Mouse (Mus musculus): ENCODE data around the gene Nob1. TPM values are rescaled to one million over a fixed set of nuclear protein-coding genes. Genes with fewer than 3 reads are reported as not detected.

The Nob1 gene
- total and polyA plus RNA-seq, 2 experiments from 2014 or later = 26.1 to 35.6 TPM

- no peak overlapping the region for H3K4me3 ChIP-seq (ENCODE audit: low read depth, low read length)
- no peak overlapping the region for H3K4me2 ChIP-seq (ENCODE audit: low read depth, low read length)
- no peaks in the 10 kb centered on the region for H3K36me3 ChIP-seq (replicated peaks; ENCODE audit: control insufficient read depth, insufficient read depth, low read length)
- H3K9ac ChIP-seq (replicated peaks; ENCODE audit: low read depth, low read length) = no peak overlapping the region
- H3K4me1 ChIP-seq (ENCODE audit: control insufficient read depth, insufficient read depth) = no peaks in the 10 kb centered on the region
- no peak overlapping the region for H3K27ac ChIP-seq (ENCODE audit: low read depth)
- no peak for TF ChIP-seq CTCF (IDR thresholded peaks at IDR 0.05; ENCODE audit: low read depth)
- TF ChIP-seq EP300 (IDR thresholded peaks at IDR 0.05; ENCODE audit: low read depth) = no peak
- H3K27me3 ChIP-seq (ENCODE audit: control insufficient read depth, insufficient read depth, low read length) = no peaks in the 10 kb centered on the region
- DNase-seq (ENCODE audit: low spot score) (no peak), ATAC-seq (ENCODE audit: insufficient read depth, low read depth) (no peak)
- no peaks in the 10 kb centered on the region for H3K9me3 ChIP-seq (replicated peaks; ENCODE audit: control insufficient read depth, low read length)
These were observed 29.5 kb downstream of the Nob1 start for GRCm38 (mm10) chr8:107395397-107395796.

GRCm38 (mm10) chr8:107391136-107391516, 33.7 kb downstream of the Nob1 start:
- no peaks in the 10 kb centered on the region for H3K9me3 ChIP-seq (replicated peaks; ENCODE audit: control insufficient read depth, low read length)
- no peaks in the 10 kb centered on the region for H3K27me3 ChIP-seq (ENCODE audit: control insufficient read depth, insufficient read depth, low read length)
- ATAC-seq (ENCODE audit: insufficient read depth, low read depth) = no peak

GRCm38 (mm10) chr8:107390476-107391135, 34.2 kb downstream of the Nob1 start:
- Histone ChIP-seq H3K4me2 (ENCODE audit: low read depth, low read length) (no peak overlapping the region), H3K4me1 (ENCODE audit: control insufficient read depth, insufficient read depth) (peaks cover 25% of the 10 kb centered on the region), H3K9me3 (replicated peaks; ENCODE audit: control insufficient read depth, low read length) (no peaks in the 10 kb centered on the region), H3K27ac (ENCODE audit: low read depth) (no peak overlapping the region), H3K9ac (replicated peaks; ENCODE audit: low read depth, low read length) (no peak overlapping the region), H3K4me3 (ENCODE audit: low read depth, low read length) (no peak overlapping the region), H3K27me3 (ENCODE audit: control insufficient read depth, insufficient read depth, low read length) (no peaks in the 10 kb centered on the region), H3K36me3 (replicated peaks; ENCODE audit: control insufficient read depth, insufficient read depth, low read length) (no peaks in the 10 kb centered on the region)
- WGBS = 91% methylated on average over 16 of the region's 16 CpGs
- ATAC-seq (ENCODE audit: insufficient read depth, low read depth) = no peak
- DNase-seq (ENCODE audit: low spot score) = no peak
- TF ChIP-seq CTCF (IDR thresholded peaks at IDR 0.05; ENCODE audit: low read depth) (no peak), EP300 (IDR thresholded peaks at IDR 0.05; ENCODE audit: low read depth) (no peak)

More at GRCm38 (mm10) chr8:107391136-107391516, 33.7 kb downstream of the Nob1 start:
- no peak for DNase-seq (ENCODE audit: low spot score)
- TF ChIP-seq CTCF (IDR thresholded peaks at IDR 0.05; ENCODE audit: low read depth) = no peak
- Histone ChIP-seq H3K4me1 (ENCODE audit: control insufficient read depth, insufficient read depth) (peaks cover 22% of the 10 kb centered on the region), H3K4me2 (ENCODE audit: low read depth, low read length) (no peak overlapping the region), H3K9ac (replicated peaks; ENCODE audit: low read depth, low read length) (no peak overlapping the region), H3K27ac (ENCODE audit: low read depth) (no peak overlapping the region), H3K36me3 (replicated peaks; ENCODE audit: control insufficient read depth, insufficient read depth, low read length) (no peaks in the 10 kb centered on the region), H3K4me3 (ENCODE audit: low read depth, low read length) (no peak overlapping the region)
- WGBS = 53% methylated on average over 4 of the region's 4 CpGs

GRCm38 (mm10) chr8:107389557-107389956, 35.3 kb downstream of the Nob1 start:
- no peak for ATAC-seq (ENCODE audit: insufficient read depth, low read depth)
- Histone ChIP-seq H3K27me3 (ENCODE audit: control insufficient read depth, insufficient read depth, low read length) (no peaks in the 10 kb centered on the region), H3K4me1 (ENCODE audit: control insufficient read depth, insufficient read depth) (peaks cover 34% of the 10 kb centered on the region), H3K4me2 (ENCODE audit: low read depth, low read length) (no peak overlapping the region), H3K27ac (ENCODE audit: low read depth) (no peak overlapping the region), H3K9ac (replicated peaks; ENCODE audit: low read depth, low read length) (no peak overlapping the region), H3K4me3 (ENCODE audit: low read depth, low read length) (no peak overlapping the region), H3K9me3 (replicated peaks; ENCODE audit: control insufficient read depth, low read length) (no peaks in the 10 kb centered on the region), H3K36me3 (replicated peaks; ENCODE audit: control insufficient read depth, insufficient read depth, low read length) (no peaks in the 10 kb centered on the region)
- WGBS = 27% methylated on average over 8 of the region's 8 CpGs
- peak; percentile 81 for DNase-seq (ENCODE audit: low spot score)
- TF ChIP-seq CTCF (IDR thresholded peaks at IDR 0.05; ENCODE audit: low read depth) = no peak
- no peak for TF ChIP-seq EP300 (IDR thresholded peaks at IDR 0.05; ENCODE audit: low read depth)

- Histone ChIP-seq H3K27ac (ENCODE audit: low read depth) (no peak overlapping the region), H3K4me1 (ENCODE audit: control insufficient read depth, insufficient read depth) (peaks cover 44% of the 10 kb centered on the region), H3K4me2 (ENCODE audit: low read depth, low read length) (no peak overlapping the region), H3K27me3 (ENCODE audit: control insufficient read depth, insufficient read depth, low read length) (no peaks in the 10 kb centered on the region), H3K9me3 (replicated peaks; ENCODE audit: control insufficient read depth, low read length) (no peaks in the 10 kb centered on the region), H3K36me3 (replicated peaks; ENCODE audit: control insufficient read depth, insufficient read depth, low read length) (no peaks in the 10 kb centered on the region), H3K9ac (replicated peaks; ENCODE audit: low read depth, low read length) (no peak overlapping the region), H3K4me3 (ENCODE audit: low read depth, low read length) (no peak overlapping the region)
- peak; percentile 41 for DNase-seq (ENCODE audit: low spot score)
- no peak for TF ChIP-seq EP300 (IDR thresholded peaks at IDR 0.05; ENCODE audit: low read depth)
- TF ChIP-seq CTCF (IDR thresholded peaks at IDR 0.05; ENCODE audit: low read depth) = peak; percentile 49
- ATAC-seq (ENCODE audit: insufficient read depth, low read depth) = no peak
- WGBS = 61% methylated on average over 5 of the region's 5 CpGs
These were observed 37.0 kb downstream of the Nob1 start for GRCm38 (mm10) chr8:107387861-107388260.

- H3K4me3 ChIP-seq (ENCODE audit: low read depth, low read length) = no peak overlapping the region
- peaks cover 44% of the 10 kb centered on the region for H3K4me1 ChIP-seq (ENCODE audit: control insufficient read depth, insufficient read depth)
- ATAC-seq (ENCODE audit: insufficient read depth, low read depth) = peak; percentile 63
- H3K27ac ChIP-seq (ENCODE audit: low read depth) = peak overlapping the region; percentile 95
- H3K36me3 ChIP-seq (replicated peaks; ENCODE audit: control insufficient read depth, insufficient read depth, low read length) = no peaks in the 10 kb centered on the region
- peak; percentile 86 for DNase-seq (ENCODE audit: low spot score)
- H3K4me2 ChIP-seq (ENCODE audit: low read depth, low read length) = peak overlapping the region; percentile 24; the same call in 1 of the 2 replicates
- WGBS = 26% methylated on average over 3 of the region's 3 CpGs
- no peaks in the 10 kb centered on the region for H3K27me3 ChIP-seq (ENCODE audit: control insufficient read depth, insufficient read depth, low read length)
- H3K9ac ChIP-seq (replicated peaks; ENCODE audit: low read depth, low read length) = no peak overlapping the region
- no peaks in the 10 kb centered on the region for H3K9me3 ChIP-seq (replicated peaks; ENCODE audit: control insufficient read depth, low read length)
- TF ChIP-seq EP300 (IDR thresholded peaks at IDR 0.05; ENCODE audit: low read depth) (no peak), CTCF (IDR thresholded peaks at IDR 0.05; ENCODE audit: low read depth) (peak; percentile 72)
These were observed 38.2 kb downstream of the Nob1 start for GRCm38 (mm10) chr8:107386642-107387041.
